Mouse (Mus musculus): Measurements from ENCODE around the gene Rec114. TPM values are rescaled to one million over a fixed set of nuclear protein-coding genes. Genes with fewer than 3 reads are reported as not detected.

Rec114 gene
- total and polyA plus RNA-seq, 3 experiments: 1.8 to 13.6 (median 2.5) TPM

DNA sequence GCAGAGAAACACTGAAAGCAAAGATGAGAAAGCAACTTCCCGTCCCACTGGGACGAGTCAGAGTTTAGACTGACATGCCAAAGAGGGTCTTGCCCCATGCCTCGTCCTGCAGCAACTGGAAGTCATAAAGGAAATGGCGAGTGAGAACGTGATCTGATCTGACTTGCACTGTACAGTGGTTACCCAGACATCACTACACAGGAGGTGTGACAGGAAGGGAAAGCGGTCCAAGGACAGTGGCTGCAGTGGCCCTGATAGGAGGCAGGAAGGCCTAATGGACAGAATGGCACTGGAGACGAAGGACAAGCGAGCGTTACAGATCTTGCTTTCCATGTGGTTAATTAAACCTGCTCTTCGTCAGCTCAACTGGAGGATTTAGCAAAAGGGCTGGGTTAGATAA, 58.5 kb downstream of the Rec114 start:
- WGBS: 54% methylated on average over 10 of the region's 10 CpGs
- no peak for DNase-seq
- TF ChIP-seq EP300 (IDR thresholded peaks at IDR 0.05; ENCODE audit: insufficient read depth, low read depth, low read length) (no peak), POLR2A (IDR thresholded peaks at IDR 0.05; ENCODE audit: insufficient read depth, low read depth, low read length) (no peak), CTCF (IDR thresholded peaks at IDR 0.05) (no peak)
- no peaks in the 10 kb centered on the region for H3K79me2 ChIP-seq (replicated peaks; ENCODE audit: control insufficient read depth, insufficient read depth, low read length)
- no peak overlapping the region for H3K9ac ChIP-seq (ENCODE audit: low read depth, low read length)
- intact Hi-C loops (cut with DNase I): no loop called here
- no peaks in the 10 kb centered on the region; the same call in 1 of the 2 replicates for H3K27me3 ChIP-seq (ENCODE audit: control insufficient read depth, insufficient read depth, low read length)
- H3K4me3 ChIP-seq: no peak overlapping the region
- H3K27ac ChIP-seq: no peak overlapping the region
- H3K36me3 ChIP-seq (ENCODE audit: control insufficient read depth, insufficient read depth, low read length): no peaks in the 10 kb centered on the region
- H3K4me1 ChIP-seq (ENCODE audit: control insufficient read depth, insufficient read depth, low read length): no peaks in the 10 kb centered on the region

DNA sequence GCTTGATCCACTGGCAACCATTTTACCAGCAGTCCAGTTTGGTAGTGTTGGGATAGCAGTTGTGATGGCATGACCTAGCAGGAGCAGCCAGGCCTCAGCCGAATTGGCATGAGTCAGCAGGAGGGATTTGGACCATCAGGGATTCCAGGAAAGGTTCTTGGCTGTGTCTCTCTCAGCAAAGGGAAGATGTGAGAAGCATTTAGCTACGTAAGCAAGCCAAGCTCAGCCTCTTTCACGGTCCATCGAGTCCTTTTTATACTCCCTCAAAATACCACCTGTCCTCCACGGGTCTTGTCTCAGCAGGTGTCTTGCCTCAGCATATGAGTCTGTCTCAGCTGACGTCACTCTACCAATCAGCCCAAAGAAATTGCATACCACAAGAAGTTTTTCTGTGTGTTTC, 60.4 kb downstream of the Rec114 start:
- Histone ChIP-seq H3K4me1 (ENCODE audit: control insufficient read depth, insufficient read depth, low read length) (no peaks in the 10 kb centered on the region), H3K9ac (ENCODE audit: low read depth, low read length) (no peak overlapping the region), H3K27ac (no peak overlapping the region), H3K36me3 (ENCODE audit: control insufficient read depth, insufficient read depth, low read length) (no peaks in the 10 kb centered on the region), H3K4me3 (no peak overlapping the region), H3K79me2 (replicated peaks; ENCODE audit: control insufficient read depth, insufficient read depth, low read length) (no peaks in the 10 kb centered on the region), H3K27me3 (ENCODE audit: control insufficient read depth, insufficient read depth, low read length) (no peaks in the 10 kb centered on the region; the same call in 1 of the 2 replicates)
- intact Hi-C loops (cut with DNase I): no loop called here
- DNase-seq: no peak
- TF ChIP-seq CTCF (IDR thresholded peaks at IDR 0.05) (no peak), POLR2A (IDR thresholded peaks at IDR 0.05; ENCODE audit: insufficient read depth, low read depth, low read length) (no peak), EP300 (IDR thresholded peaks at IDR 0.05; ENCODE audit: insufficient read depth, low read depth, low read length) (no peak)
- WGBS: 62% methylated on average over 6 of the region's 6 CpGs

DNA sequence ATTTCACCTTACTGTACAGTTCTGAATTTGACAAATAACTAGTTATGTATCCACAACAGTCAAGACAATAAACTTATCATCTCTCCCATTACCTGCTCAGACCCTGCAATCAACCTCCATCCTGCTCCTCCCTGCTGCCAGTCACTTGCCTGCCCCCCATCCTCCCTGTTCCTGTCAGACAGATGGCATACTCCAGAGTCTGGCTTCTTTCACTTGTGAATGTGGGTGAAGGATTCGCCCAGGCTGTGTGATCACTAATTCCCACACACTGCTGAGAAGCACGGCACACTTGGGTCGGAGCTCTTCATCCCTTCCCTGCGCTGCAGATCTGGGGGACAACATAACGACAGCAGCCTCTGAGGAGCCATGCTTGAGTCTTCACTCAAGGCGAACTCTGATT, 61.7 kb downstream of the Rec114 start:
- 67% methylated on average over 6 of the region's 6 CpGs for WGBS
- H3K4me1 ChIP-seq (ENCODE audit: control insufficient read depth, insufficient read depth, low read length): no peaks in the 10 kb centered on the region
- no peaks in the 10 kb centered on the region for H3K79me2 ChIP-seq (replicated peaks; ENCODE audit: control insufficient read depth, insufficient read depth, low read length)
- TF ChIP-seq EP300 (IDR thresholded peaks at IDR 0.05; ENCODE audit: insufficient read depth, low read depth, low read length) (no peak), CTCF (IDR thresholded peaks at IDR 0.05) (no peak), POLR2A (IDR thresholded peaks at IDR 0.05; ENCODE audit: insufficient read depth, low read depth, low read length) (no peak)
- H3K27ac ChIP-seq: no peak overlapping the region
- no peaks in the 10 kb centered on the region for H3K36me3 ChIP-seq (ENCODE audit: control insufficient read depth, insufficient read depth, low read length)
- intact Hi-C loops (cut with DNase I): no loop called here
- DNase-seq: no peak
- no peak overlapping the region for H3K9ac ChIP-seq (ENCODE audit: low read depth, low read length)
- H3K27me3 ChIP-seq (ENCODE audit: control insufficient read depth, insufficient read depth, low read length): no peaks in the 10 kb centered on the region
- no peak overlapping the region for H3K4me3 ChIP-seq

DNA sequence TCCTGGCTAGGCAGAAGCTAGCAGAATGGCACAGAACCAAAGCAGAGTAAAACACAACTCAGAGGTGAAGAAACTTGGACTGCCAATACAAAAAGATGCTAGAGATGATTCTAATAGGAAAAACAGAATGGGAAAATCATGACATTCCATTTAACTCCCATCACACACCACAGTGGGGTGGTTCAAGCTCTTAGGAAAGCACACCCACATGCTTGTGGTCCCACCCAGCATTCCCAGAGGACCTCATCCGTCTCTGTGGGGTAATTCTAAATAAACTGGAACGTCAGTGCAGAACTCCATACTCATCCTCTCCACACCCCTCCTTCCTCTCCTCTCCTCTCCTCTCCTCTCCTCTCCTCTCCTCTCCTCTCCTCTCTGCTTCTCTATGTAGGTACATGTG, 62.4 kb downstream of the Rec114 start:
- WGBS: 33% methylated on average over 2 of the region's 2 CpGs
- Histone ChIP-seq H3K27me3 (ENCODE audit: control insufficient read depth, insufficient read depth, low read length) (no peaks in the 10 kb centered on the region), H3K4me1 (ENCODE audit: control insufficient read depth, insufficient read depth, low read length) (no peaks in the 10 kb centered on the region), H3K9ac (ENCODE audit: low read depth, low read length) (no peak overlapping the region), H3K4me3 (no peak overlapping the region), H3K79me2 (replicated peaks; ENCODE audit: control insufficient read depth, insufficient read depth, low read length) (no peaks in the 10 kb centered on the region), H3K27ac (no peak overlapping the region), H3K36me3 (ENCODE audit: control insufficient read depth, insufficient read depth, low read length) (no peaks in the 10 kb centered on the region)
- intact Hi-C loops (cut with DNase I): no loop called here
- no peak for DNase-seq
- TF ChIP-seq POLR2A (IDR thresholded peaks at IDR 0.05; ENCODE audit: insufficient read depth, low read depth, low read length) (no peak), EP300 (IDR thresholded peaks at IDR 0.05; ENCODE audit: insufficient read depth, low read depth, low read length) (no peak), CTCF (IDR thresholded peaks at IDR 0.05) (no peak)

GRCm38 (mm10) chr9:58675371-58675770, 68.4 kb downstream of the Rec114 start:
- no peak for DNase-seq
- Histone ChIP-seq H3K4me1 (ENCODE audit: control insufficient read depth, insufficient read depth, low read length) (peaks cover 3% of the 10 kb centered on the region), H3K27ac (no peak overlapping the region), H3K4me3 (no peak overlapping the region), H3K27me3 (ENCODE audit: control insufficient read depth, insufficient read depth, low read length) (no peaks in the 10 kb centered on the region), H3K79me2 (replicated peaks; ENCODE audit: control insufficient read depth, insufficient read depth, low read length) (no peaks in the 10 kb centered on the region), H3K36me3 (ENCODE audit: control insufficient read depth, insufficient read depth, low read length) (no peaks in the 10 kb centered on the region), H3K9ac (ENCODE audit: low read depth, low read length) (no peak overlapping the region)
- no peak for TF ChIP-seq CTCF (IDR thresholded peaks at IDR 0.05)
- TF ChIP-seq EP300 (IDR thresholded peaks at IDR 0.05; ENCODE audit: insufficient read depth, low read depth, low read length): no peak
- TF ChIP-seq POLR2A (IDR thresholded peaks at IDR 0.05; ENCODE audit: insufficient read depth, low read depth, low read length): no peak
- intact Hi-C loops (cut with DNase I): no loop called here
- WGBS: 58% methylated on average over 6 of the region's 6 CpGs

GRCm38 (mm10) chr9:58674736-58675135, 69.0 kb downstream of the Rec114 start:
- no peak overlapping the region for H3K27ac ChIP-seq
- no peaks in the 10 kb centered on the region for H3K79me2 ChIP-seq (replicated peaks; ENCODE audit: control insufficient read depth, insufficient read depth, low read length)
- H3K4me3 ChIP-seq: no peak overlapping the region
- intact Hi-C loops (cut with DNase I): no loop called here
- 79% methylated on average over 11 of the region's 11 CpGs for WGBS
- H3K9ac ChIP-seq (ENCODE audit: low read depth, low read length): no peak overlapping the region
- no peak for DNase-seq
- H3K4me1 ChIP-seq (ENCODE audit: control insufficient read depth, insufficient read depth, low read length): peaks cover 3% of the 10 kb centered on the region
- H3K36me3 ChIP-seq (ENCODE audit: control insufficient read depth, insufficient read depth, low read length): no peaks in the 10 kb centered on the region
- H3K27me3 ChIP-seq (ENCODE audit: control insufficient read depth, insufficient read depth, low read length): no peaks in the 10 kb centered on the region
- TF ChIP-seq EP300 (IDR thresholded peaks at IDR 0.05; ENCODE audit: insufficient read depth, low read depth, low read length) (no peak), POLR2A (IDR thresholded peaks at IDR 0.05; ENCODE audit: insufficient read depth, low read depth, low read length) (no peak), CTCF (IDR thresholded peaks at IDR 0.05) (no peak)

All from heart, adult 2 months (tissue).